Mouse (Mus musculus) heart, embryonic 16.5 days (tissue): ENCODE results near the gene Psmd9. TPM values are rescaled to one million over a fixed set of nuclear protein-coding genes. Genes with fewer than 3 reads are reported as not detected.

Source experiments
- ATAC-seq: fragments of 200-750 bp; cut with Nextera tagmentation; replicated peaks from 2 replicates; pipeline ENCODE4 v1.8.0; 2017; ENCODE audit warnings: moderate number of reproducible peaks; ENCODE audit not compliant: insufficient read depth, low FRiP score; ENCODE audit errors: extremely low read depth
- H3K27ac ChIP-seq: fragments of 300-500 bp; sonication (generic); 2 replicates; pipeline ENCODE4 v1.5.1; 2014; ENCODE audit warnings: mild to moderate bottlenecking, low read length, control low read depth, moderate library complexity
- H3K27me3 ChIP-seq: fragments of 300-500 bp; sonication (generic); 2 replicates; pipeline ENCODE4 v1.6.1; 2014; ENCODE audit warnings: low read length, mixed read lengths; ENCODE audit not compliant: control insufficient read depth, insufficient read depth
- H3K36me3 ChIP-seq: fragments of 300-500 bp; sonication (generic); 2 replicates; pipeline ENCODE4 v1.6.1; 2014; ENCODE audit not compliant: control insufficient read depth, insufficient read depth
- H3K4me1 ChIP-seq: fragments of 300-500 bp; sonication (generic); 2 replicates; pipeline ENCODE4 v1.6.1; 2014; ENCODE audit warnings: low read length, mixed read lengths; ENCODE audit not compliant: control insufficient read depth, insufficient read depth
- H3K4me2 ChIP-seq: fragments of 300-500 bp; sonication (generic); 2 replicates; pipeline ENCODE4 v1.6.1; 2014; ENCODE audit warnings: low read depth, mild to moderate bottlenecking, control low read depth, low read length
- H3K4me3 ChIP-seq: fragments of 300-500 bp; sonication (generic); 2 replicates; pipeline ENCODE4 v1.5.1; 2014; ENCODE audit warnings: mild to moderate bottlenecking, control low read depth, low read length
- H3K9ac ChIP-seq: fragments of 300-500 bp; sonication (generic); 2 replicates; pipeline ENCODE4 v1.6.1; 2014; ENCODE audit warnings: low read length, control low read depth
- H3K9me3 ChIP-seq: fragments of 300-500 bp; sonication (generic); replicated peaks from 2 replicates; pipeline ENCODE4 v1.6.1; 2016; ENCODE audit warnings: low read length; ENCODE audit not compliant: control insufficient read depth
- WGBS: fragments of 180-500 bp; shearing (Covaris S2); extraction: QIAGEN DNeasy Blood & Tissue Kit; methylation state at CpG from one replicate; pipeline ENCODE4 v1.1.7; 2014; 5-methylcytosine and 5-hydroxymethylcytosine counted together
- polyA plus RNA-seq: library from polyadenylated mRNA; unstranded; fragments of >200 nt; fragmentation: Nextera tagmentation; extraction: Ambion mirVana; gene quantifications from 2 replicates; pipeline ENCODE4 v1.2.1, GENCODE M21; 2015

Gene Psmd9
- polyA plus RNA-seq, 1 experiment from 2014 or later = 60.0 TPM

- Histone ChIP-seq H3K9me3 (no peaks in the 10 kb centered on the region), H3K9ac (no peak overlapping the region), H3K36me3 (peaks cover 3% of the 10 kb centered on the region), H3K4me1 (no peaks in the 10 kb centered on the region), H3K4me3 (0 out of 2 replicates have a peak overlapping the region, but pooled peaks have one; percentile 20), H3K4me2 (peak overlapping the region; percentile 39), H3K27ac (no peak overlapping the region), H3K27me3 (no peaks in the 10 kb centered on the region)
- WGBS = 15% methylated on average over 22 of the region's 22 CpGs
- ATAC-seq = peak; percentile 77
These were observed 2.6 kb downstream of the Psmd9 start for GRCm38 (mm10) chr5:123171646-123172350.

GRCm38 (mm10) chr5:123178792-123179191 lies 9.6 kb downstream of the Psmd9 start:
- Histone ChIP-seq H3K4me2 (no peak overlapping the region), H3K9me3 (no peaks in the 10 kb centered on the region), H3K4me1 (no peaks in the 10 kb centered on the region), H3K9ac (no peak overlapping the region), H3K4me3 (no peak overlapping the region), H3K27me3 (no peaks in the 10 kb centered on the region), H3K36me3 (no peaks in the 10 kb centered on the region), H3K27ac (no peak overlapping the region)
- WGBS = 85% methylated on average over 5 of the region's 5 CpGs
- ATAC-seq = no peak

- 86% methylated on average over 15 of the region's 15 CpGs for WGBS
- Histone ChIP-seq H3K4me3 (no peak overlapping the region), H3K27ac (no peak overlapping the region), H3K36me3 (no peaks in the 10 kb centered on the region), H3K9me3 (no peaks in the 10 kb centered on the region), H3K27me3 (no peaks in the 10 kb centered on the region), H3K4me2 (no peak overlapping the region), H3K9ac (no peak overlapping the region), H3K4me1 (no peaks in the 10 kb centered on the region)
- ATAC-seq = no peak
These were observed 11.2 kb downstream of the Psmd9 start for GRCm38 (mm10) chr5:123180390-123180789.

DNA sequence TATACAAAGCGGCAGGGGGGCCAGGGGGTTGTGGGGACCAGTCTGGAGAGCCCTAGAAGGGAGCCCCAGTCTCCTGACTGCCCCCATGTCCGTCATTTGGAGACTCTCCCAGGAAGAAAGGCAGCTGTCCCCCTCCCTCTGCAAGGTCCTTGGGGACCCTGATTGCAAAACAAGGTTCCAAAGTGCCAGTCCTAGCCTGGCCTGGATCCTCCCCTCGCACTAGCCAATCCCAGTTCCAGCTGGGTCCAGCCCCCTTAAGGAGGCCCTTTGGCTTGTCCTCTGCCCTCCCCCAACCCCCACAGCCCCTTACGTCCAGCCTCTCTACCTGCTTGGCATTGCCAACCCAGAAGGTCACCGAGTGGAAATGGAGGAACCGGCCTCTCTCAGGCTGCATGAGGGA lies 12.3 kb downstream of the Psmd9 start:
- Histone ChIP-seq H3K9me3 (no peaks in the 10 kb centered on the region), H3K27me3 (no peaks in the 10 kb centered on the region), H3K4me1 (no peaks in the 10 kb centered on the region), H3K4me2 (no peak overlapping the region), H3K27ac (no peak overlapping the region), H3K36me3 (no peaks in the 10 kb centered on the region), H3K4me3 (no peak overlapping the region), H3K9ac (no peak overlapping the region)
- 56% methylated on average over 6 of the region's 6 CpGs for WGBS
- no peak for ATAC-seq

- 75% methylated on average over 10 of the region's 10 CpGs for WGBS
- no peaks in the 10 kb centered on the region for H3K27me3 ChIP-seq
- H3K4me2 ChIP-seq = no peak within 1 kb of the TSS
These were observed 13.4 kb downstream of the Psmd9 start, which contains the start of gene Hpd for GRCm38 (mm10) chr5:123182651-123183050. Gene Hpd (minus strand): TSS chr5:123182727.

GRCm38 (mm10) chr5:123185966-123186365 lies 16.8 kb downstream of the Psmd9 start:
- Histone ChIP-seq H3K4me1 (no peaks in the 10 kb centered on the region), H3K27me3 (no peaks in the 10 kb centered on the region), H3K9me3 (0 out of 2 replicates have a peak, but pooled peaks cover under 1% of the 10 kb centered on the region), H3K27ac (no peak overlapping the region), H3K4me2 (no peak overlapping the region), H3K36me3 (no peaks in the 10 kb centered on the region), H3K4me3 (no peak overlapping the region), H3K9ac (no peak overlapping the region)
- ATAC-seq = peak; percentile 52
- WGBS = 36% methylated on average over 6 of the region's 6 CpGs

More at GRCm38 (mm10) chr5:123182651-123183050, 13.4 kb downstream of the Psmd9 start, which contains the start of gene Hpd:
- H3K4me1 ChIP-seq = no peaks in the 10 kb centered on the region
- no peak within 1 kb of the TSS for H3K9ac ChIP-seq
- H3K9me3 ChIP-seq = no peaks in the 10 kb centered on the region
- H3K36me3 ChIP-seq = no peaks in the 10 kb centered on the region
- no peak for ATAC-seq
- no peak within 1 kb of the TSS for H3K4me3 ChIP-seq
- no peak within 1 kb of the TSS for H3K27ac ChIP-seq

DNA sequence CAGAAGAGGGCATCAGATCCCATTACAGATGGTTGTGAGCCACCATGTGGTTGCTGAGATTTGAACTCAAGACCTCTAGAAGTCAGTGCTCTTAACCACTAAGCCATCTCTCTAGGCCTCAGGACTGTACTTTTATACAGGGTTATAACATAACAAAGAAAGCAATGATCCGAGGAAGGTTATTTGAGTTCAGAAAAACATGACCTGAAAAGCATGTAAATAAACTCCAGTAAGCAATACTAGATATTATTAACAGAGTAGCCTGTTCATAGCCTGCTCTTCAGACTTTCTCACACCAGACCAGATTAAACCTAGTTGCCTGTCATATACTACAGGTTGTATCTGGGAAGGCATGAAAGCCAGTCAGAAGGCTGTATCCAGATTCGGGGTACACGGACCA lies 18.1 kb downstream of the Psmd9 start:
- 86% methylated on average over 3 of the region's 3 CpGs for WGBS
- H3K27ac ChIP-seq = no peak overlapping the region
- H3K9ac ChIP-seq = no peak overlapping the region
- H3K4me2 ChIP-seq = no peak overlapping the region
- 0 out of 2 replicates have a peak, but pooled peaks cover 5% of the 10 kb centered on the region for H3K9me3 ChIP-seq
- no peaks in the 10 kb centered on the region for H3K27me3 ChIP-seq
- H3K4me1 ChIP-seq = no peaks in the 10 kb centered on the region
- H3K36me3 ChIP-seq = no peaks in the 10 kb centered on the region
- ATAC-seq = no peak
- no peak overlapping the region for H3K4me3 ChIP-seq

GRCm38 (mm10) chr5:123190912-123191311 lies 21.7 kb downstream of the Psmd9 start:
- Histone ChIP-seq H3K4me2 (no peak overlapping the region), H3K27ac (no peak overlapping the region), H3K27me3 (no peaks in the 10 kb centered on the region), H3K9ac (no peak overlapping the region), H3K4me3 (no peak overlapping the region), H3K4me1 (no peaks in the 10 kb centered on the region), H3K9me3 (0 out of 2 replicates have a peak, but pooled peaks cover 5% of the 10 kb centered on the region), H3K36me3 (no peaks in the 10 kb centered on the region)
- WGBS = 67% methylated on average over 3 of the region's 3 CpGs
- ATAC-seq = no peak

- Histone ChIP-seq H3K4me2 (no peak overlapping the region), H3K4me3 (no peak overlapping the region), H3K4me1 (no peaks in the 10 kb centered on the region), H3K9ac (no peak overlapping the region), H3K27me3 (no peaks in the 10 kb centered on the region), H3K36me3 (no peaks in the 10 kb centered on the region), H3K9me3 (0 out of 2 replicates have a peak, but pooled peaks cover 5% of the 10 kb centered on the region), H3K27ac (no peak overlapping the region)
- WGBS = 36% methylated on average over 6 of the region's 6 CpGs
- no peak for ATAC-seq
These were observed 22.2 kb downstream of the Psmd9 start for GRCm38 (mm10) chr5:123191427-123191826.
